Mouse (Mus musculus) midbrain, embryonic 16.5 days (tissue): Measurements from ENCODE around the gene Gm45785. TPM values are rescaled to one million over a fixed set of nuclear protein-coding genes. Genes with fewer than 3 reads are reported as not detected.

Experiments
- ATAC-seq: fragments of 200-750 bp; cut with Nextera tagmentation; 2 replicates; pipeline ENCODE4 v1.8.0; 2017; ENCODE audit warnings: moderate TSS enrichment
- H3K27ac ChIP-seq: fragments of 300-500 bp; sonication (generic); 2 replicates; pipeline ENCODE4 v1.5.1; 2014; ENCODE audit warnings: mild to moderate bottlenecking, low read length, mixed read lengths
- H3K27me3 ChIP-seq: fragments of 300-500 bp; sonication (generic); 2 replicates; pipeline ENCODE4 v1.6.1; 2014; ENCODE audit warnings: low read depth, low read length, mixed read lengths; ENCODE audit not compliant: control insufficient read depth, insufficient read depth
- H3K36me3 ChIP-seq: fragments of 300-500 bp; sonication (generic); 2 replicates; pipeline ENCODE4 v1.6.1; 2014; ENCODE audit warnings: mild to moderate bottlenecking, low read length, moderate library complexity, mixed read lengths; ENCODE audit not compliant: control insufficient read depth, insufficient read depth
- H3K4me1 ChIP-seq: fragments of 300-500 bp; sonication (generic); 2 replicates; pipeline ENCODE4 v1.6.1; 2014; ENCODE audit warnings: mild to moderate bottlenecking, low read length, mixed read lengths; ENCODE audit not compliant: control insufficient read depth, insufficient read depth
- H3K4me2 ChIP-seq: fragments of 300-500 bp; sonication (generic); 2 replicates; pipeline ENCODE4 v1.6.1; 2014; ENCODE audit warnings: mild to moderate bottlenecking, low read length, mixed read lengths
- H3K4me3 ChIP-seq: fragments of 300-500 bp; sonication (generic); 2 replicates; pipeline ENCODE4 v1.5.1; 2014; ENCODE audit warnings: low read depth, mild to moderate bottlenecking, low read length, moderate library complexity, mixed read lengths
- H3K9ac ChIP-seq: fragments of 300-500 bp; sonication (generic); 2 replicates; pipeline ENCODE4 v1.6.1; 2014; ENCODE audit warnings: low read depth, low read length, mixed read lengths
- H3K9me3 ChIP-seq: fragments of 300-500 bp; sonication (generic); replicated peaks from 2 replicates; pipeline ENCODE4 v1.6.1; 2014; ENCODE audit warnings: mild to moderate bottlenecking, low read length, mixed read lengths; ENCODE audit not compliant: control insufficient read depth, poor library complexity, severe bottlenecking
- WGBS: fragments of 180-500 bp; shearing (Covaris S2); extraction: QIAGEN DNeasy Blood & Tissue Kit; methylation state at CpG from one replicate; pipeline ENCODE4 v1.1.7; 2014; 5-methylcytosine and 5-hydroxymethylcytosine counted together
- polyA plus RNA-seq: library from polyadenylated mRNA; unstranded; fragments of >200 nt; fragmentation: Nextera tagmentation; extraction: Ambion mirVana; gene quantifications from 2 replicates; pipeline ENCODE4 v1.2.1, GENCODE M21; 2015

The Gm45785 gene
- polyA plus RNA-seq, 1 experiment from 2014 or later = 0.39 TPM

DNA sequence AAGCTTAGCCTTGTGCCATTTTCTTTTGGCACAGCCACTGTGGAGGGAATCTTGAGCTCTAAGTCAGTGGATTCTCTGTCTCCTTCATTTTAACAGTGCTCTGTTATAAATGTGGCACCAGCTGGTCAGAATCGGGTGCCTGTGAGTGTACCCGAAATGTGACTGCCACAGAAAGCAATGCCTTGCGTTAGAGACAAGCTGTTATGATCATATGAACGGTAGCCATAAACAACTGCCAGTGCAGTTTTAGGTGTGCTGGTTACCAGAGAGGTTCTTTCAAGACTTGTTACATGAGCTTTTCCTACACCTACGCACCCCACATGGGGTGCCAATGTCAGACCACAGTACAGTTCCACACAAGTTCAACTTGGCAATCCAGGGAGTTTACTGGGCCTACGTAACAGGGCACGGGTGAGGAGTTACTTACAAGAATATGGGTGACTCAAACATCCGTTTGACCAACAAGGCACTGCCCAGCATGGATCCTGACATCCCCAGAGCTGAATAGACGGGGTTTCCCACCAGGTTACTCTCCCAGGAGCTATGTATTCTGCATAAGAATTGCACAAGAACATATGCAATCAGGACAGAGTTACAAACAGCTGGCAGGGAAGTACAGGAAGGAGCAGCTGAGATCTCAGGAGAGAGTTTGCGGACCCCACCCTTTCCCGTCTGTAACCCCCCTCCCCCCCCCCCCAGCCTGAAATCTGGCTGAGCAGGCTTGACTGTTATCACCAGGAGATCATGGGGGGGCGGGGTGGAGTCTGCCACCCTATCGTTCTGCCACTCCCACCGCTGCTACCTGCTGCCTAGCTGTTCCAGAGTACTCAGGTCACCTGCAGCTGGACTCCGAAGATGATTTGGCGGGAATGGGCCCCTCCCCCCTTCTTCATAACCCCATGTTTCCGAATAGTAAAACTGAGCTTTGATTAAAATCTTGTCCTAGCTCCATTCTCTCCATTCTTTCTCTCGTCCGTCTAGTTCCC is 15.1 kb downstream of the Gm45785 start:
- no peak overlapping the region for H3K27ac ChIP-seq
- no peak for ATAC-seq
- H3K9me3 ChIP-seq = no peaks in the 10 kb centered on the region
- no peak overlapping the region for H3K9ac ChIP-seq
- WGBS = 43% methylated on average over 19 of the region's 19 CpGs
- H3K4me2 ChIP-seq = no peak overlapping the region
- no peaks in the 10 kb centered on the region for H3K4me1 ChIP-seq
- H3K27me3 ChIP-seq = peaks cover 4% of the 10 kb centered on the region
- H3K36me3 ChIP-seq = no peaks in the 10 kb centered on the region
- H3K4me3 ChIP-seq = no peak overlapping the region

DNA sequence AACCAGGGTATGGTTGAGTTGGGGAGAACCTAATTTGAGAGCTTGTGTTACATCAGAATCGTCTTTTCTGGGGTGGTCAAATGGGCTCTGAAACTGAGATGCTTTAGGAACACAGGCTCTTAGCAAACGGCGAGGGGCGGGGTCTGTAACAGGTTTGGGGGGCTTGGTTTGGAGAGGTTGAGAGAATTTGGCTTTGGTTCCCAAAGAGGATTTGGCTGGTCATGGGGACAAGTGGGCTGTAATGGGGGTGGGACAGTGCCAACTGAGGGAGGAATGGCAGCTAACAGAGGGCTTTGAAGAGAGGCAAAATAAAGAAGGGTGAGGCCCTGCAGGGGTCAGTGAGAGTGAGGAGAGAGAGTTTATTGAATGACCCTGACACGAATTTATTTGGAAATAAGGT is 16.6 kb downstream of the Gm45785 start:
- no peak overlapping the region for H3K27ac ChIP-seq
- H3K4me1 ChIP-seq = no peaks in the 10 kb centered on the region
- H3K4me2 ChIP-seq = no peak overlapping the region
- no peaks in the 10 kb centered on the region for H3K9me3 ChIP-seq
- H3K27me3 ChIP-seq = peaks cover 4% of the 10 kb centered on the region
- no peaks in the 10 kb centered on the region for H3K36me3 ChIP-seq
- no peak for ATAC-seq
- 63% methylated on average over 5 of the region's 5 CpGs for WGBS
- no peak overlapping the region for H3K9ac ChIP-seq
- H3K4me3 ChIP-seq = no peak overlapping the region

DNA sequence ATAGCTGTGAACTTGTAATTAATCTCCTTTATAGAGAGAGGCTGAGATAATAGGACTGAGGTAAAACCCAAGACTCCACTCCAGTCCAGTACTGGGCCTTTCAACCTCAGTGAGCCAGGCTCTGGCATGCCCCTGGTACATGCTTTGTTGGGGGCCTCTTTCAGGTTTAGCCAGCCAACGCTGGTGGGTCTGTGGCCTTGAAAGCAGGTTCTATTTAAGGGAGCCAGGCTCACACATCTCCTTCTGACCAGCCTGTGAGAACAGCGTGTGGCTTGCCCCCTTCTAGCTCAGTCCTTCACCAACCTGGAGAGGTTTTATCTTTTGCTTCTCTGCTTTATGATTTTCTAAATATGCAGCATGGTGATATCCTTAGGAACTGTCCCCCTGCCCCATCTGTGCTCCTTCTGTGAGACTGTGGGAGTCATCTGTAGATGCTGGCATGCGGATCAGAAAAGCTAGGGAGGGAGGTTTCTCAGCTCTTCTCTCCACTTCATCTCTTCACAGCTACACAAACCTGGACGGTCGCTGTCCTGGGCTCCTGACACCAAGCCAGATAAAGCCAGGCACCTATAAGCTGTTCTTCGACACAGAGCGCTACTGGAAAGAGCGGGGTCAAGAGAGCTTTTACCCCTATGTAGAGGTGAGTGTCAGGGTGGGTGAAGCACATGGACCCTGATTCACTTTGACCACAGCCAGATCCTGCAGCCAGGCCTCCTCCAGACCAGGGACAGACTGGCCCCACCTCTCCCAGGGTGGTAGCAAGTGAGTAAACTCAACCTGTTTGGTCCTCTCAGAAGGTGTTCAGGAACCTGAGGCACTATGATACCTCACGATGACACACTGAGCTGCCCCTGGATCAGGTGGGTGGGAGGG is 19.7 kb downstream of the Gm45785 start:
- Histone ChIP-seq H3K9me3 (no peaks in the 10 kb centered on the region), H3K27ac (no peak overlapping the region), H3K4me2 (no peak overlapping the region), H3K36me3 (no peaks in the 10 kb centered on the region), H3K9ac (no peak overlapping the region), H3K4me3 (no peak overlapping the region), H3K4me1 (no peaks in the 10 kb centered on the region), H3K27me3 (peaks cover 4% of the 10 kb centered on the region)
- ATAC-seq = no peak
- WGBS = 83% methylated on average over 9 of the region's 9 CpGs

DNA sequence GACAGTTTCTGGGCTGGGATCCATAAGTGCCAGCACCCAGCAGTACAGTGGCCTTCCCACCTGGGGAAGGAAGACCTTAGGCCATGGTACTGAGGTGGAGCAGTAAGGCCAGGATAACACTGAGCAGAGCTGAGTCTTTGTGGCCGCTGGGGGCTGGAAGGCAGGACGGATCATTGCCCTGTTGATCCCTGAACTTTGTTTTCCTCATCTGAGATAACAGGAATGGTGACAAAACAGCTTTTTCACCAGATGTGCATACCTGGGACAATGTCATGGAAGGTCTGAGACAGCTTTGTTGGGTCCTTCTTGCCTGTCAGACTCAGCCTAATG is 20.4 kb downstream of the Gm45785 start:
- H3K4me2 ChIP-seq = no peak overlapping the region
- no peaks in the 10 kb centered on the region for H3K9me3 ChIP-seq
- H3K27me3 ChIP-seq = peaks cover 1% of the 10 kb centered on the region; the same call in 1 of the 2 replicates
- no peak overlapping the region for H3K9ac ChIP-seq
- H3K4me1 ChIP-seq = no peaks in the 10 kb centered on the region
- WGBS = 89% methylated on average over 2 of the region's 2 CpGs
- H3K36me3 ChIP-seq = no peaks in the 10 kb centered on the region
- H3K27ac ChIP-seq = no peak overlapping the region
- no peak for ATAC-seq
- no peak overlapping the region for H3K4me3 ChIP-seq

DNA sequence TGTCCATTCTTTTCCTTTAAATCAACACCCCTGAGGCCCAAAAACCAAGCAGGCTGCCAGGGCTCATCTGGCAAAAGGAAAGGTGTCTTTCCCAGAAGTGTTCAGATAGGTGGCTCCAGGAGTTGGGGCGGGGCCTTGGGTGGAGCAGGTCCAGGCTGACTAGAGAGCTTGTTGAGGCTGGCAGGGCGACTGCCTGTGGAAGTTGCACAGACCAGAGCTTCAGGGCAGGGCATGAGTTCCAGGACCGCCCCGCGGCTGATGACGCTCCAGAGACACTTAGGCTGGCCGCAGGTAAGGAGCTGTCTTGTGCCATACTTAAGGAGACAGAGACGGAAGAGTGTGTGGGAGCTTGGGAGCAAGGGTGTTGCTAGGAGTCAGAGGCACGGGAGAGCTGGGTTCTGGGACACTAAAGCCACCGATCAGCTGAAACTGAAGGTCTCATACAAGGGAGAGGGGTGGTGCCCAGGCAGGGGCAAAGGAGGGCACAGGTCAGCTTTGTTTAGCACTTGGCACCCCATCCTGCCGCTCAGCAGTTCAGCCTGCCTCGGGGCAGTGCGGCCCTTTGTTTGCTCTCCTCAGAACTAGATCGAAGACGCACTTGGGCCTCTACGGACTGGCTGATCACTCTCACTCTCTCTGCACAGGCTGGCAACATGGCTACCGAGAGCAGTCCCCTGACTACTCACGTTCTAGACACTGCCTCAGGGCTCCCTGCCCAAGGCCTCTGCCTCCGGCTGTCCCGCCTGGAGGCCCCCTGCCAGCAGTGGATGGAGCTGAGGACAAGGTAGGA is 21.0 kb downstream of the Gm45785 start, which contains the start of gene Urah:
TSS of gene Urah (plus strand) at position 51 of the 790 bp plus-strand sequence.
- H3K27ac ChIP-seq = no peak within 1 kb of the TSS
- H3K9me3 ChIP-seq = no peaks in the 10 kb centered on the region
- WGBS = 48% methylated on average over 20 of the region's 20 CpGs
- H3K9ac ChIP-seq = no peak within 1 kb of the TSS
- no peak within 1 kb of the TSS for H3K4me2 ChIP-seq
- no peaks in the 10 kb centered on the region for H3K36me3 ChIP-seq
- no peaks in the 10 kb centered on the region for H3K27me3 ChIP-seq
- H3K4me3 ChIP-seq = no peak within 1 kb of the TSS
- ATAC-seq = no peak
- no peaks in the 10 kb centered on the region for H3K4me1 ChIP-seq

DNA sequence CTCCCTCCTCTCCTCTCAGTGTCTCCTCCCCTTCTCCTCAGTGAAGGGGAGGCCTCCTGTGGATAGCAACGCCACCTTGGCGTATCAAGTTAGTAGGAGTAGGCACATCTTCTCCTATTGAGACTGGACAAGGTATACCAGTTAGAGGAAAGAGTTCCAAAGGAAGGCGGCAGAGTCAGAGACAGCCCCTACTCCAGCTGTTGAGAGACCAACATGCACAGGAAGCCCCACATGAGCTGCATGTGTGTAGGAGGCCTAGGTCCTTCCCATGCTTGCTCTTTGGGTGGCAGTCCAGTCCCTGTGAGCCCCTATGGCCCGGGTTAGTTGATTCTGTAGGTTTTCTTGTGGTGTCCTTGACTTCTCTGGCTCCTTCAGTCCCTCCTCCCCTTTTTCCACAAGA is 22.8 kb downstream of the Gm45785 start:
- no peak overlapping the region for H3K4me2 ChIP-seq
- no peak overlapping the region for H3K27ac ChIP-seq
- 83% methylated on average over 4 of the region's 4 CpGs for WGBS
- H3K27me3 ChIP-seq = no peaks in the 10 kb centered on the region
- no peaks in the 10 kb centered on the region for H3K4me1 ChIP-seq
- H3K36me3 ChIP-seq = no peaks in the 10 kb centered on the region
- no peak overlapping the region for H3K4me3 ChIP-seq
- no peak for ATAC-seq
- H3K9ac ChIP-seq = no peak overlapping the region
- H3K9me3 ChIP-seq = no peaks in the 10 kb centered on the region

DNA sequence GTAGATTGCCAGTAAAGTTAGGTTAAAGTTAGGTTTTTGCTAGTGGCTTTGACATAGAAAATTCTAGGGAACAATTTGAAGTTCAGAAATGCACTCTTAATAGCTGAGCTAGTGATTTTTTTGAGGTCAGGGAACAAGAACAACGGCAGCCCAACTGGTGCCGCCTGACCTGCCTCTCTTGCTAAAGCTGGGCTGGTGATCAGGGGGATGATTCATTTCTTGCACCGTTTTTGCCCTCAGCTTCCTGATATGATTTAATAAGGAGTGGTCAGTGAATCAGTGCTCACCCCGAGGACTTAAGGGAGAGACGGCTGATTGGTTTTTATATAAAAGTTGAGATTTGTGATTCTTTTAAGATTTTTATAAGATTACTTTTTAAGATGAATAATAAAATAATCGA is 24.7 kb downstream of the Gm45785 start:
- no peak for ATAC-seq
- Histone ChIP-seq H3K4me1 (no peaks in the 10 kb centered on the region), H3K27me3 (no peaks in the 10 kb centered on the region), H3K9me3 (no peaks in the 10 kb centered on the region), H3K36me3 (no peaks in the 10 kb centered on the region), H3K9ac (no peak overlapping the region), H3K4me3 (no peak overlapping the region), H3K27ac (no peak overlapping the region), H3K4me2 (no peak overlapping the region)
- 73% methylated on average over 6 of the region's 6 CpGs for WGBS

DNA sequence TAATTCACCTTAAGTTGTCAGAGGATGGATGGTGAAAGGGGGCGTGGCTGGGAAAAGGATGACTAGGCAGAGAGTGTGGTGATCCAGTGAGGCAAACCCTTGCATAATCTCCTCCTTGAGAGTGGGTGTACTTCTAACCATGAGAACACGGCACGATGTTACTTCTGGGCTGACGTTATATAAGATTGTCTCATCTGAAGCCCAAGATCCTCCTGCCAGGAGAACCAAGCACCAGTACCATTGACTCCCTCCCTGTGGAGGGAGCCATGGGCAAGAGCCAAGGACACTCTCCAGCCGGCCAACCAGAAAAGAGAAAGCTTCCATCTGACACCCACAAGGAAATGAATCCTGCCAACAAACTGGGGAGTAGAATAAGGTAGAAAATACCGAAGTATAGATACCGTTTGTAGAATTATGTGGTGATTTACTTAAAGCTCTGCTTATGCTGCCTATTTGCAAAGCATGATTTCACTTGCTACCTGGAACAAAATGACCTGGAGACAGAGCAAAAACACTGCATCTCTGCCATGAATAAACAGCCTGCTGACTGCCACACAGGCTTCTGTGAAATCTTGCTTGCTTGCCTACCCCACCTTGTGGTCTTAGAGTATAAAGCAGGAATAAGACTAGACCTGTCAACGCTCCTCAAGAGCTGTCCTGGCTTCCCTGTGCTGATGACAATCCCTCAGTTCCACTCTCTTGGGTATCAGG is 27.8 kb downstream of the Gm45785 start:
- Histone ChIP-seq H3K4me2 (no peak overlapping the region), H3K36me3 (no peaks in the 10 kb centered on the region), H3K9ac (no peak overlapping the region), H3K4me3 (no peak overlapping the region), H3K27me3 (no peaks in the 10 kb centered on the region), H3K9me3 (no peaks in the 10 kb centered on the region), H3K4me1 (no peaks in the 10 kb centered on the region), H3K27ac (no peak overlapping the region)
- ATAC-seq = peak; percentile 73; the same call in 1 of the 2 replicates
- WGBS = 42% methylated on average over 8 of the region's 8 CpGs
